Mouse (Mus musculus): ENCODE measurements around the gene Zbtb4.

DNA sequence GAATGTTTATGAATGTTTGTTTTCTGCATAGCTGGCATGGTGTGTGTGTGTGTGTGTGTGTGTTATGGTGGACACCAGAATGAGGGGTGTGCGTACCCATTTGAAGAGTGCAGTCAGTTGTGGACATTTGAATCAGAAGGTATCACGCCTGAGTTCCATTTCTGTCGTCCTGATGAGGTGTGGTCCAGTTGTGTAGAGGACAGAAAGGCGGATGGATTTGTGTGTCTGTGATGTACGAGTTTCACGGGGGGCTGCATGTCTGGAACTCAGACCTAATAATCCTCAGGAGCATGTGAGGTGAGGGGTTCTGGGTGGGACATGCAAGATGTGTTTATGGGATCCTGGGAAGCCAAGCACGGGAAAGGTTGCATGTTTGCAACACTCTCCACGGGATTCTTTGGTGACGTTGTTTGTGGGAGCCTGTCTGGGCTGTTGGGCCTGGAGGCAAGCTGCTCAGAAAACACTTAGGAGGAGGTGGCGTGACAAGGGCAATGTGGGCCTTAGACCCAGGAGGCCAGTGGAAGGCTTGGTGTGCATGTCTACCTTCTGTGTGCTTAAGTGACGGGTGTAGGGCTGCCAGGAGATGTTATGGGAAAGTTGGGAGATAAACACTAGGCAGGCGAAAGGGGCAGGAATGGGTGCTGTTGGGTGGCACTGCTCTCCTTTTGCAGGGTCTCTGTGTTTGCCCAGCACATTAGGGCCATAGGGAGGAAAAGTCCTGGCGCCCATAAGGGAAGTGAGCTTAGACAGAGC, 1.3 kb downstream of the Zbtb4 start:
- TF ChIP-seq CTCF (IDR thresholded peaks at IDR 0.05 in 2 of 3, conservative IDR thresholded peaks at IDR 0.05 in 1 of 3; ENCODE audit: control insufficient read depth in 1 of 3, insufficient read depth in 1 of 3, low read depth in 2 of 3, low read length in 3 of 3, poor library complexity in 1 of 3, severe bottlenecking in 1 of 3): no peak
- no peak for TF ChIP-seq HCFC1 (IDR thresholded peaks at IDR 0.05; ENCODE audit: low read depth, low read length)
- TF ChIP-seq UBTF (IDR thresholded peaks at IDR 0.05; ENCODE audit: borderline replicate concordance, insufficient read depth, low read depth, low read length): no peak
- TF ChIP-seq MYC (IDR thresholded peaks at IDR 0.05; ENCODE audit: low read depth, low read length): no peak
- TF ChIP-seq POLR2A (IDR thresholded peaks at IDR 0.05; ENCODE audit: control insufficient read depth in 1 of 2, insufficient read depth in 1 of 2, low read depth in 1 of 2, low read length in 2 of 2, poor library complexity in 1 of 2): no peak
- no peak for TF ChIP-seq USF1 (IDR thresholded peaks at IDR 0.05; ENCODE audit: low read depth, low read length)
- TF ChIP-seq SMC3 (IDR thresholded peaks at IDR 0.05; ENCODE audit: low read depth, low read length): no peak
- TF ChIP-seq CHD2 (IDR thresholded peaks at IDR 0.05; ENCODE audit: low read length): no peak
- TF ChIP-seq RAD21 (IDR thresholded peaks at IDR 0.05; ENCODE audit: low read depth, low read length): no peak
- TF ChIP-seq CHD1 (IDR thresholded peaks at IDR 0.05; ENCODE audit: low read depth, low read length): no peak

Data from MEL (cell line).